Mouse (Mus musculus) olfactory bulb, adult 2 months (tissue): ENCODE data around the gene Apod.

Source experiments
- CTCF ChIP-seq: fragments of 200-500 bp; IDR thresholded peaks from 2 replicates; pipeline ENCODE4 v1.5.1; 2012; ENCODE audit warnings: low read depth, mild to moderate bottlenecking, low read length, moderate library complexity; ENCODE audit not compliant: insufficient read depth
- POLR2A ChIP-seq: fragments of 200-500 bp; IDR thresholded peaks from 2 replicates; pipeline ENCODE4 v1.6.1; 2012; ENCODE audit warnings: mild to moderate bottlenecking, low read depth, low read length, moderate library complexity; ENCODE audit not compliant: insufficient read depth

DNA sequence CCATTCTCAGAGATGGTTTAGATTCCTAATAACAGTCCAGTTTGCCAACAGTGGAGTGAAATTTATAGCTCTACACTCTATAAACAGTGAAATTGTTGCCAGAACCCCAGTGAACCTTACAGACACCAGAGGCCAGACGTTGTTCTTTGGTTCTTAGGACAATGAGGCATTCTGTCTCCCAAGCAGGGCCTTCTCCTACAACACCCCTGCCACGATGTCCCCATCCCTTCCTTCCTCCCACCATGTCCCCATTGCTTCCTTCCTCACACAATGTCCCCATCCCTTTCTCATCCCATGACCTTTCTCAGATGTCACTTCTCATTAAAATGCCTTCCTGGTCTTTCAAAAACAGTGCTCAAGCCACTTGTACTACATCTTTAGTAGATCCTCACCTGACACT, 3.8 kb upstream of the Apod start:
- TF ChIP-seq CTCF (no peak), POLR2A (no peak)
